Mouse (Mus musculus): ENCODE data around the gene Pxylp1. TPM values are rescaled to one million over a fixed set of nuclear protein-coding genes. Genes with fewer than 3 reads are reported as not detected.
A peak's percentile ranks its signal among the peaks of the same experiment; 100 is the strongest.

Gene Pxylp1
- polyA plus RNA-seq, 1 experiment from 2014 or later: 15.5 TPM

GRCm38 (mm10) chr9:96899004-96899403 lies 6.5 kb upstream of the Pxylp1 start:
- H3K9ac ChIP-seq (ENCODE audit: low read length): no peak overlapping the region
- H3K4me1 ChIP-seq (ENCODE audit: control insufficient read depth, insufficient read depth, low read length): no peaks in the 10 kb centered on the region
- no peaks in the 10 kb centered on the region for H3K27me3 ChIP-seq (ENCODE audit: control insufficient read depth, insufficient read depth, low read length)
- no peak overlapping the region for H3K4me2 ChIP-seq (ENCODE audit: low read depth, severe bottlenecking)
- H3K36me3 ChIP-seq (ENCODE audit: control insufficient read depth, insufficient read depth, low read length): no peaks in the 10 kb centered on the region
- no peak overlapping the region for H3K27ac ChIP-seq (replicated peaks; ENCODE audit: low read depth, low read length)
- no peak for ATAC-seq (ENCODE audit: insufficient number of reproducible peaks, low FRiP score, low TSS enrichment, low read depth)
- no peak for DNase-seq (ENCODE audit: low spot score)
- H3K4me3 ChIP-seq (ENCODE audit: low read depth, low read length): no peak overlapping the region
- no peaks in the 10 kb centered on the region for H3K9me3 ChIP-seq (ENCODE audit: control insufficient read depth, low read length)

- ATAC-seq (ENCODE audit: insufficient number of reproducible peaks, low FRiP score, low TSS enrichment, low read depth): no peak
- Histone ChIP-seq H3K27me3 (ENCODE audit: control insufficient read depth, insufficient read depth, low read length) (no peaks in the 10 kb centered on the region), H3K4me1 (ENCODE audit: control insufficient read depth, insufficient read depth, low read length) (peaks cover 6% of the 10 kb centered on the region; the same call in 1 of the 2 replicates), H3K4me2 (ENCODE audit: low read depth, severe bottlenecking) (no peak overlapping the region), H3K27ac (replicated peaks; ENCODE audit: low read depth, low read length) (no peak overlapping the region), H3K36me3 (ENCODE audit: control insufficient read depth, insufficient read depth, low read length) (no peaks in the 10 kb centered on the region), H3K9ac (ENCODE audit: low read length) (no peak overlapping the region), H3K9me3 (ENCODE audit: control insufficient read depth, low read length) (no peaks in the 10 kb centered on the region), H3K4me3 (ENCODE audit: low read depth, low read length) (no peak overlapping the region)
- no peak for DNase-seq (ENCODE audit: low spot score)
- WGBS: 90% methylated on average over 1 of the region's 1 CpGs
Observed at GRCm38 (mm10) chr9:96896690-96897089, 4.2 kb upstream of the Pxylp1 start.

GRCm38 (mm10) chr9:96893582-96893981 lies 1.1 kb upstream of the Pxylp1 start:
- no peaks in the 10 kb centered on the region for H3K9me3 ChIP-seq (ENCODE audit: control insufficient read depth, low read length)
- peaks cover 12% of the 10 kb centered on the region for H3K4me1 ChIP-seq (ENCODE audit: control insufficient read depth, insufficient read depth, low read length)
- no peaks in the 10 kb centered on the region for H3K36me3 ChIP-seq (ENCODE audit: control insufficient read depth, insufficient read depth, low read length)
- H3K9ac ChIP-seq (ENCODE audit: low read length): no peak overlapping the region
- DNase-seq (ENCODE audit: low spot score) (no peak), ATAC-seq (ENCODE audit: insufficient number of reproducible peaks, low FRiP score, low TSS enrichment, low read depth) (no peak)
- H3K4me2 ChIP-seq (ENCODE audit: low read depth, severe bottlenecking): no peak overlapping the region
- H3K27me3 ChIP-seq (ENCODE audit: control insufficient read depth, insufficient read depth, low read length): peaks cover 1% of the 10 kb centered on the region; the same call in 1 of the 2 replicates
- WGBS: 68% methylated on average over 5 of the region's 5 CpGs
- H3K27ac ChIP-seq (replicated peaks; ENCODE audit: low read depth, low read length): no peak overlapping the region
- no peak overlapping the region for H3K4me3 ChIP-seq (ENCODE audit: low read depth, low read length)

- no peak overlapping the region for H3K27ac ChIP-seq (replicated peaks; ENCODE audit: low read depth, low read length)
- H3K4me1 ChIP-seq (ENCODE audit: control insufficient read depth, insufficient read depth, low read length): peaks cover 16% of the 10 kb centered on the region
- no peak overlapping the region for H3K9ac ChIP-seq (ENCODE audit: low read length)
- peaks cover 8% of the 10 kb centered on the region; the same call in 1 of the 2 replicates for H3K27me3 ChIP-seq (ENCODE audit: control insufficient read depth, insufficient read depth, low read length)
- no peak overlapping the region for H3K4me3 ChIP-seq (ENCODE audit: low read depth, low read length)
- no peak for DNase-seq (ENCODE audit: low spot score)
- WGBS: 67% methylated on average over 12 of the region's 12 CpGs
- no peaks in the 10 kb centered on the region for H3K36me3 ChIP-seq (ENCODE audit: control insufficient read depth, insufficient read depth, low read length)
- H3K9me3 ChIP-seq (ENCODE audit: control insufficient read depth, low read length): no peaks in the 10 kb centered on the region
- H3K4me2 ChIP-seq (ENCODE audit: low read depth, severe bottlenecking): no peak overlapping the region
- no peak for ATAC-seq (ENCODE audit: insufficient number of reproducible peaks, low FRiP score, low TSS enrichment, low read depth)
Observed at GRCm38 (mm10) chr9:96891341-96892330, 833 bp downstream of the Pxylp1 start.

GRCm38 (mm10) chr9:96890756-96891155 lies 1.7 kb downstream of the Pxylp1 start:
- DNase-seq (ENCODE audit: low spot score): no peak
- Histone ChIP-seq H3K36me3 (ENCODE audit: control insufficient read depth, insufficient read depth, low read length) (no peaks in the 10 kb centered on the region), H3K27ac (replicated peaks; ENCODE audit: low read depth, low read length) (no peak overlapping the region), H3K9me3 (ENCODE audit: control insufficient read depth, low read length) (no peaks in the 10 kb centered on the region), H3K4me2 (ENCODE audit: low read depth, severe bottlenecking) (no peak overlapping the region), H3K9ac (ENCODE audit: low read length) (no peak overlapping the region), H3K4me3 (ENCODE audit: low read depth, low read length) (no peak overlapping the region), H3K27me3 (ENCODE audit: control insufficient read depth, insufficient read depth, low read length) (peaks cover 8% of the 10 kb centered on the region; the same call in 1 of the 2 replicates), H3K4me1 (ENCODE audit: control insufficient read depth, insufficient read depth, low read length) (peaks cover 16% of the 10 kb centered on the region)
- 89% methylated on average over 6 of the region's 6 CpGs for WGBS
- ATAC-seq (ENCODE audit: insufficient number of reproducible peaks, low FRiP score, low TSS enrichment, low read depth): no peak

GRCm38 (mm10) chr9:96890266-96890665 lies 2.2 kb downstream of the Pxylp1 start:
- H3K4me1 ChIP-seq (ENCODE audit: control insufficient read depth, insufficient read depth, low read length): peaks cover 16% of the 10 kb centered on the region
- H3K4me2 ChIP-seq (ENCODE audit: low read depth, severe bottlenecking): no peak overlapping the region
- H3K9me3 ChIP-seq (ENCODE audit: control insufficient read depth, low read length): no peaks in the 10 kb centered on the region
- ATAC-seq (ENCODE audit: insufficient number of reproducible peaks, low FRiP score, low TSS enrichment, low read depth) (no peak), DNase-seq (ENCODE audit: low spot score) (no peak)
- H3K9ac ChIP-seq (ENCODE audit: low read length): no peak overlapping the region
- peaks cover 8% of the 10 kb centered on the region; the same call in 1 of the 2 replicates for H3K27me3 ChIP-seq (ENCODE audit: control insufficient read depth, insufficient read depth, low read length)
- no peak overlapping the region for H3K27ac ChIP-seq (replicated peaks; ENCODE audit: low read depth, low read length)
- H3K36me3 ChIP-seq (ENCODE audit: control insufficient read depth, insufficient read depth, low read length): no peaks in the 10 kb centered on the region
- WGBS: 83% methylated on average over 6 of the region's 6 CpGs
- no peak overlapping the region for H3K4me3 ChIP-seq (ENCODE audit: low read depth, low read length)

- Histone ChIP-seq H3K4me3 (ENCODE audit: low read depth, low read length) (peak overlapping the region; percentile 63), H3K9me3 (ENCODE audit: control insufficient read depth, low read length) (no peaks in the 10 kb centered on the region), H3K4me1 (ENCODE audit: control insufficient read depth, insufficient read depth, low read length) (peaks cover 16% of the 10 kb centered on the region), H3K27me3 (ENCODE audit: control insufficient read depth, insufficient read depth, low read length) (peaks cover 8% of the 10 kb centered on the region; the same call in 1 of the 2 replicates), H3K9ac (ENCODE audit: low read length) (peak overlapping the region; percentile 74), H3K27ac (replicated peaks; ENCODE audit: low read depth, low read length) (no peak overlapping the region), H3K36me3 (ENCODE audit: control insufficient read depth, insufficient read depth, low read length) (no peaks in the 10 kb centered on the region), H3K4me2 (ENCODE audit: low read depth, severe bottlenecking) (peak overlapping the region; percentile 99)
- peak; percentile 91 for DNase-seq (ENCODE audit: low spot score)
- peak; percentile 82 for ATAC-seq (ENCODE audit: insufficient number of reproducible peaks, low FRiP score, low TSS enrichment, low read depth)
- 1% methylated on average over 53 of the region's 66 CpGs for WGBS
Observed at GRCm38 (mm10) chr9:96889345-96890021, 3.0 kb downstream of the Pxylp1 start.

GRCm38 (mm10) chr9:96888742-96889344 lies 3.6 kb downstream of the Pxylp1 start:
- Histone ChIP-seq H3K36me3 (ENCODE audit: control insufficient read depth, insufficient read depth, low read length) (no peaks in the 10 kb centered on the region), H3K27me3 (ENCODE audit: control insufficient read depth, insufficient read depth, low read length) (peaks cover 8% of the 10 kb centered on the region; the same call in 1 of the 2 replicates), H3K9me3 (ENCODE audit: control insufficient read depth, low read length) (no peaks in the 10 kb centered on the region), H3K9ac (ENCODE audit: low read length) (peak overlapping the region; percentile 74), H3K4me1 (ENCODE audit: control insufficient read depth, insufficient read depth, low read length) (peaks cover 16% of the 10 kb centered on the region), H3K27ac (replicated peaks; ENCODE audit: low read depth, low read length) (no peak overlapping the region), H3K4me2 (ENCODE audit: low read depth, severe bottlenecking) (peak overlapping the region; percentile 99), H3K4me3 (ENCODE audit: low read depth, low read length) (peak overlapping the region; percentile 63)
- peak; percentile 62 for DNase-seq (ENCODE audit: low spot score)
- under 1% methylated on average over 35 of the region's 37 CpGs for WGBS
- peak; percentile 52 for ATAC-seq (ENCODE audit: insufficient number of reproducible peaks, low FRiP score, low TSS enrichment, low read depth)

All from limb, embryonic 11.5 days (tissue).